Mouse (Mus musculus) thymus, postnatal 14 days (tissue): Measurements from ENCODE around the gene Dlx3.

ENCODE experiments used
- DNase-seq: peaks from one replicate; pipeline ENCODE4 v3.0.0; 2021

The Dlx3 gene

GRCm38 (mm10) chr11:95125366-95125948 lies 5.5 kb downstream of the Dlx3 start:
- no peak for DNase-seq

- DNase-seq: no peak
Observed at GRCm38 (mm10) chr11:95126272-95127245, 6.6 kb downstream of the Dlx3 start.

- no peak for DNase-seq
Observed at GRCm38 (mm10) chr11:95128359-95128758, 8.4 kb downstream of the Dlx3 start.

- no peak for DNase-seq
Observed at GRCm38 (mm10) chr11:95130668-95131252, 10.8 kb downstream of the Dlx3 start.

GRCm38 (mm10) chr11:95133321-95133720 lies 13.4 kb downstream of the Dlx3 start:
- peak; percentile 26 for DNase-seq

- no peak for DNase-seq
Observed at GRCm38 (mm10) chr11:95137281-95137680, 17.4 kb downstream of the Dlx3 start.

GRCm38 (mm10) chr11:95139871-95140270 lies 20.0 kb downstream of the Dlx3 start:
- DNase-seq: no peak

- DNase-seq: no peak
Observed at GRCm38 (mm10) chr11:95142258-95142657, 22.3 kb downstream of the Dlx3 start.

GRCm38 (mm10) chr11:95142980-95143575 lies 23.2 kb downstream of the Dlx3 start:
- no peak for DNase-seq

GRCm38 (mm10) chr11:95143663-95144062 lies 23.7 kb downstream of the Dlx3 start:
- no peak for DNase-seq

GRCm38 (mm10) chr11:95144091-95144945 lies 24.4 kb downstream of the Dlx3 start:
- no peak for DNase-seq

GRCm38 (mm10) chr11:95144946-95145483 lies 25.1 kb downstream of the Dlx3 start:
- DNase-seq: peak; percentile 15

GRCm38 (mm10) chr11:95145851-95146403 lies 26.0 kb downstream of the Dlx3 start, which contains the start of gene Dlx4:
Gene Dlx4 (minus strand): TSS chr11:95146263.
- DNase-seq: peak; percentile 75

GRCm38 (mm10) chr11:95148754-95149153 lies 28.8 kb downstream of the Dlx3 start:
- DNase-seq: no peak

- DNase-seq: no peak
Observed at GRCm38 (mm10) chr11:95149462-95150268, 29.7 kb downstream of the Dlx3 start.

GRCm38 (mm10) chr11:95150269-95151049 lies 30.5 kb downstream of the Dlx3 start:
- no peak for DNase-seq

GRCm38 (mm10) chr11:95153116-95153515 lies 33.2 kb downstream of the Dlx3 start:
- DNase-seq: no peak

GRCm38 (mm10) chr11:95153681-95154080 lies 33.8 kb downstream of the Dlx3 start:
- no peak for DNase-seq

GRCm38 (mm10) chr11:95155511-95155910 lies 35.6 kb downstream of the Dlx3 start:
- DNase-seq: no peak

- no peak for DNase-seq
Observed at GRCm38 (mm10) chr11:95157356-95157755, 37.4 kb downstream of the Dlx3 start.
